Mouse (Mus musculus) large intestine, adult 2 months (tissue): ENCODE data around the gene Lingo4. TPM values are rescaled to one million over a fixed set of nuclear protein-coding genes. Genes with fewer than 3 reads are reported as not detected.

Experiments used
- DNase-seq: peaks from one replicate; pipeline ENCODE4 v3.0.0-alpha.2; 2012; ENCODE audit warnings: low read depth, low spot score
- WGBS: fragments of 180-500 bp; shearing (Covaris S2); methylation state at CpG from one replicate; pipeline ENCODE4 v1.1.7; 2018; 5-methylcytosine and 5-hydroxymethylcytosine counted together
- polyA plus RNA-seq: library from polyadenylated mRNA; depleted of rRNA; stranded (reverse); fragments of >200 nt; gene quantifications from 2 replicates; pipeline ENCODE4 v1.2.3, GENCODE M21; 2012; rRNA removed

Lingo4 gene
- polyA plus RNA-seq, 1 experiment, result 0.43 TPM

- under 1% methylated on average over 39 of the region's 39 CpGs for WGBS
- DNase-seq, result peak; percentile 69
Observed at GRCm38 (mm10) chr3:94442951-94443596, 44.8 kb downstream of the Lingo4 start, which contains the start of gene Mrpl9. Gene Mrpl9 (plus strand): TSS chr3:94443318.

- DNase-seq, result no peak
- WGBS, result under 1% methylated on average over 24 of the region's 24 CpGs
Observed at GRCm38 (mm10) chr3:94443597-94443964, 45.3 kb downstream of the Lingo4 start, which contains the start of gene Oaz3. Gene Oaz3 (minus strand): TSS chr3:94443915.

GRCm38 (mm10) chr3:94449377-94449776 lies 51.1 kb downstream of the Lingo4 start:
- 24% methylated on average over 2 of the region's 2 CpGs for WGBS
- no peak for DNase-seq

Other genes starting within 250 kb of the Lingo4 start
- gene Gm10696, start 220.3 kb upstream of the Lingo4 start, polyA plus RNA-seq, result not detected in 2 replicates
- not detected in 2 replicates for gene Gm5286, start 201.8 kb upstream of the Lingo4 start, polyA plus RNA-seq
- gene Gm4778, start 134.5 kb upstream of the Lingo4 start, polyA plus RNA-seq, result not detected in 2 replicates
- gene Them4, start 88.4 kb upstream of the Lingo4 start, polyA plus RNA-seq, result 2.3 and 3.4 TPM in 2 replicates
- gene Them5, start 56.4 kb upstream of the Lingo4 start, polyA plus RNA-seq, result not detected in 2 replicates
- 0.25 and 0.31 TPM in 2 replicates for gene C2cd4d, start 36.1 kb upstream of the Lingo4 start, polyA plus RNA-seq
- 22.8 and 33.7 TPM in 2 replicates for gene Rorc, start 25.7 kb upstream of the Lingo4 start, polyA plus RNA-seq
- 0.12 and 0.23 TPM in 2 replicates for gene Tdrkh, start 14.8 kb downstream of the Lingo4 start, polyA plus RNA-seq
- gene Mrpl9, start 44.8 kb downstream of the Lingo4 start, polyA plus RNA-seq, result 33.9 and 37.9 TPM in 2 replicates
- gene Oaz3, start 45.4 kb downstream of the Lingo4 start, polyA plus RNA-seq, result 0.31 TPM in 1 of 2 replicates, not detected in the other
- gene Celf3, start 79.8 kb downstream of the Lingo4 start, polyA plus RNA-seq, result 6.4 and 8.6 TPM in 2 replicates
- gene Riiad1, start 81.8 kb downstream of the Lingo4 start, polyA plus RNA-seq, result 0.36 and 0.86 TPM in 2 replicates
- gene Snx27, start 184.2 kb downstream of the Lingo4 start, polyA plus RNA-seq, result 5.5 and 6.7 TPM in 2 replicates
- not detected in 2 replicates for gene Gm10972, start 244.6 kb downstream of the Lingo4 start, polyA plus RNA-seq